Mouse (Mus musculus): ENCODE data around the gene Insm2.

GRCm38 (mm10) chr12:55570646-55571045 lies 28.6 kb upstream of the Insm2 start:
- TF ChIP-seq CTCF (IDR thresholded peaks at IDR 0.05; ENCODE audit: control insufficient read depth, insufficient read depth, insufficient read length) (no peak), MAX (IDR thresholded peaks at IDR 0.05) (no peak), MYOG (IDR thresholded peaks at IDR 0.05; ENCODE audit: control insufficient read depth, extremely low read depth, insufficient read length) (no peak), USF1 (IDR thresholded peaks at IDR 0.05; ENCODE audit: low read depth) (no peak)
